Mouse (Mus musculus) brain, embryonic 18.5 days (tissue): ENCODE results near the gene Rfx7.
"Not testable (repeated sequence)": the region's sequence is repeated elsewhere in the genome, so short reads cannot be mapped to it uniquely, and the experiment has no call there.

Experiments
- DNase-seq: peaks from one replicate; pipeline ENCODE4 v3.0.0-alpha.2; 2012; ENCODE audit warnings: low read depth, low spot score

The Rfx7 gene

GRCm38 (mm10) chr9:72663534-72663918 is 131.5 kb downstream of the Rfx7 start:
- DNase-seq: no peak

- no peak for DNase-seq
Observed at GRCm38 (mm10) chr9:72664409-72665351, 132.6 kb downstream of the Rfx7 start.

GRCm38 (mm10) chr9:72665517-72665916 is 133.5 kb downstream of the Rfx7 start:
- no peak for DNase-seq

- not testable (repeated sequence) for DNase-seq
Observed at GRCm38 (mm10) chr9:72666352-72667021, 134.4 kb downstream of the Rfx7 start.

- DNase-seq: no peak
Observed at GRCm38 (mm10) chr9:72667126-72667525, 135.1 kb downstream of the Rfx7 start.

GRCm38 (mm10) chr9:72669383-72669782 is 137.3 kb downstream of the Rfx7 start:
- DNase-seq: no peak

- no peak for DNase-seq
Observed at GRCm38 (mm10) chr9:72672361-72672760, 140.3 kb downstream of the Rfx7 start.
